Mouse (Mus musculus): ENCODE measurements around the gene Thbs3.

Gene Thbs3

DNA sequence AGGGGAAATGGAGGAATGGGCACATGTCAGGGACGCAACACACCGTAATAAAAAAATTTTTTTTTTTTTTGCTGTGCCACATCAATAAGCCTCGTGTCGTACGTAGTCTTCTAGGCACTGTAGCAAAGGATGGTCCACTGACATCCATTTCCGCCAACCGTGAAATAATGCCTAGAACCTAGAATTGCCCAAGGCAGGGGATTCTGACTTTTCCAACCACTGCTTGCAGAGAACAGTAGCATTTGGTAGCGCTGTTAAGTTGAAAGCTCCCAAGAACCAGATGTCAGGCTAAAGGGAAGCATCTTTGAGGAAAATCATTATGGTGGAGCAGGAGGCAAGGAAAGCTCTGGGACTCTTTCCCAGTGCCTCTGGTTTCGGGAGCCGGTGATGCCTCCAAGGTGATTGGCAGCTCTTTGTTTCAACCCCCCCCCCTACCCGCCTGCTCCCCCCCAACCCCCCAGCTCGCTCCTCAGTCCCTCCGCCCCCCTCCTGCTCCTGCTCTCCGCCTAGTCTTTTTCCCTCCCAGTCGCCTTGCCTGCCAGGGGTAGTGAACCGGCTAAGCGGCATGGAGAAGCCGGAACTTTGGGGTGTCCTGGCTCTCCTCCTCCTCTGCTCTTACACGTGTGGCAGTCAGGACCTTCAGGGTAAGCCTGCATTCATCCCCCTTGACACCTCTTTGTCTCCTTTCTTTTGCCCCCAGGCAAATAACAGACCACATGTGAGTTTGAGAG is at the start of gene Thbs3:
Gene Thbs3, plus strand, starts transcription at position 500 of the 731 bp plus-strand sequence.
- DNase-seq, result no peak

DNA sequence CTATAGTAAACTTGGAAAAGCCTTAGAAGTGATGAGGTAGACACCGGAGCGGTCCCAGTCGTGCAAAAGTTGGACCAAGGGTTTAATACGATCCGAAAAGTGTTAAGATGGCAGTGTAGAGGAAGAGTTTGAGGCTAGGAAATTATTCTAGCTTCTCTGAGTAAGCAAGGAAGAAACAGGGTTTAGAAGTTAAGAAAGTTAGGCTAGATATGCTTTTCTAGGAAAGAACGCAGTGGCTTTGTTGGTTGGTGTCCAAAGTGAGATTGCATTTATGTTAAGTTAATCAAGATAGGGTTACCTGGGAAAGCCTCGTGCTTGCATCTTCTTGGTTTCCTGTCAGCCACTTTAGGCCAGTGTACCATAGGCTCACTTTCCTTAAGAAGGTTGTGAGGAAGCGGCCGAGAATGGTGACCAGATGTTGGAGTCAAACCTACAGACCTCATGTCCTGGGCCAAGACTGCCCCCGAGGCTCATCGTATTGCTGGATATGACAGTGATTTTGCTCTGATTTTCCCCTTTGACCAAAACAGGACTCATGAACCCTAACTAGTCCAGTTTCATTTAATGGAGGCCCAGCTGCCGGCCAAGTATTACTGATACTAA is 49.6 kb upstream of the Thbs3 start:
- no peak for DNase-seq

DNA sequence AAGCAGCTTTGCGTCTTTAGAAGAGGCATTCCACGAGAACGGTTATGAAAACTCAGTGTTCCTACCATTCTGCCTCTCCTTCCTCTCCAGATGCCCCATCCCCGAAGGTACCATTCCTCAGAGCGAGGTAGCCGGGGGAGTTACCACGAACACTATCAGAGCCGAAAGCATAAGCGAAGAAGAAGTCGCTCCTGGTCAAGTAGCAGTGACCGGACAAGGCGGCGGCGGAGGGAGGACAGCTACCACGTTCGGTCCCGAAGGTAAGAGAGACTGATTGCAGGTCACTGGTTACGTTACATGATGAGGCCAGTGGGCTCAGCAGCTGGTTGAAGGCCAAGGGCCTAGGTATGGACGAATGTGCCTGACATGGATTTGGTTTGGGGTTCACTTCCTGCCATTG is 48.0 kb upstream of the Thbs3 start:
- DNase-seq, result no peak

DNA sequence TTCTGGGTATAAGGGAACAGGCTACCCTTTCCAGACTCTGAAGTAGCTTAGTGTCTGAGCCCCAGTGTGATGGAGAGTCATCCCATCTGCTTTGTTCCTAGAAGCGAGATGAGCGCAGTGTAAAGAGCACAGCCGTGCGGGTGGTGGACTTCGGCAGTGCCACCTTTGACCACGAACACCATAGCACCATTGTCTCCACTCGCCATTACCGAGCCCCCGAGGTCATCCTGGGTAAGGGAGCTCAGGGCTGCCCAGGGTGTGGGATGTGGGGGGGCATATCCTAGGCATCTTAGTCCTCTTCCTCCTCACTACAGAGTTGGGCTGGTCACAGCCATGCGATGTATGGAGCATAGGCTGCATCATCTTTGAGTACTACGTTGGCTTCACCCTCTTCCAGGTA is 40.1 kb upstream of the Thbs3 start:
- DNase-seq, result no peak

DNA sequence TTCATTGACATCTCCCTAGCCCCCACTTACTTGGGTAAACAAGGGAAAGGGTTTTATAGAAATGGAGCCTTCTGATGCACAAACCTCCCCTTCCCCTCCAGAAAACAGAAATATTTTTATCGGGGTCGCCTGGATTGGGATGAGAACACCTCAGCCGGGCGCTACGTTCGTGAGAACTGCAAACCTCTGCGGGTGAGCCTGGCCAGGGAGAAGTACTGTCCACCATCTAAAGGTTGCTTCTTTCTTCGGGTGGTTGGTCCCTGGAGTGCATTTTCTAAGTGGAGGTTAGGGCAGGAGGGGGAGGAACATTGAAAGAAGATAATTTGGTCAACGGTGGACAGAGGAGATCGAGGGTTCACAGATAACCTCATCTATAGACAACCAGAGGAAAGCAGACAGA is 39.4 kb upstream of the Thbs3 start:
- no peak for DNase-seq

DNA sequence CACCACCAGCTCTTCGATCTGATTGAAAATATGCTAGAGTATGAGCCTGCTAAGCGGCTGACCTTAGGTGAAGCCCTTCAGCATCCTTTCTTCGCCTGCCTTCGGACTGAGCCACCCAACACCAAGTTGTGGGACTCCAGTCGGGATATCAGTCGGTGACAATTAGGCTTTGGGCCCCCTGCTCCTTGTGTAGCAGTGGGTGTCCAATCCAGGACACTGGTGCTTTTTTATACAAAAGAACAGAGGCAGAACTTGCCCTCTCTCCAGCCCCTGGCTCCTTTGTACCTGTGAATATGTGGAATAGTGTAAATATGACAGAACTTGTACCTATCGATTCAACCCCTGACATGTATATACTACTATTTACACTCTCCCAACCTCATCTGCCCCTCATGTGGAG is 38.6 kb upstream of the Thbs3 start:
- no peak for DNase-seq

DNA sequence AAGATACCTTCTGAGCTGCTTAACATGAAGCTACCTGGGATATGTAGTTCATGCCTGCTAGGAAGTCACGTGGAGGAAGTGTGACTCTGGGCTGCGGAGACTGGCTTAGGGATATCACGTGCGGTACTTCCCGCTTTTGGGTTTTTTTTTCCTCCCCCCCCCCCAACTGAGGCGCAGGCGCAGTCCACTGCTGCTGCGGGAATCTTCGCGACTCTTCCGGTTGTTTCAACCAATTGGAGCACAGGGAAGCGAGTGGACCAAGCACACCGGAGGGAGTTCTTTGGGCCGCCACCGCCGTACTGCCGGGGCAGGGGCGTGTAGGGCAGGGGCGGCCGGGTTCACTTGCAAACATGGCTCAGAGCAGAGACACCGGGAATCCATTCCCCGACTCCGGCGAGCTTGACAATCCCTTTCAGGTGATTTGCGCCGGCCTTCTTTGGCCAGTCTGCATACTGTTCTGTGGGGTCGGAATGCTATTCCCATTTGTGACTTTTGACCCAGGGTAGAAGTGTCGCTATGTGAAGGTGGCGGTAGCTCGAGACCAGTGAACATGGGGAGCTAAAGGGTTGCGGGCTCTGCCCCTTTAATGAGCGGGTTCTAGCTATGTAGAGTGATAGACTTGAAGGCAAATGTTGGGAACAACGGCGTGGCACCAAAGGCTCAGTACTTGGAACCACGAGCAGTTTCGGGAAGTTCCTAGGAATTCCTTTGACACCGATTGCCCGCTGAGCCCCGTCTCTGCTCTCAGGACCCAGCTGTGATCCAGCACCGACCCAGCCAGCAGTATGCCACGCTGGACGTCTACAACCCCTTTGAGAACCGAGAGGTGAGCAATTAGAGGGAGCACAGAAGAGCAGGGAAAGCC is 37.5 kb upstream of the Thbs3 start, which contains the start of gene Scamp3:
Gene Scamp3, plus strand, starts transcription at position 232 of the 865 bp plus-strand sequence.
- DNase-seq, result peak; percentile 90 to 94

DNA sequence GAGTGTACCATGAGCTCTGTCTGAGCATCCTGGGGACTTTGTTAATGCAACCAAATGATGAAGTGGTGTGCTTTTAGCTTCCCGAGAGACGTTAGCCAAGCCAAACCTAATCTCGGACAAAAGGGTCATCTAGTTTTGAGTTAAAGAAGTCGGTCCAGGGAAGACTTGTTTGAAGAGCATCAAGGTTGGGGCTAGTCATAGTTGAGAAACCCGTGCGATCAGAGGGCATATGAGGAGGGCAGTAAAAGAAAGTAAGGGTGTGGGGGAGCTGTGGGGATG is 36.9 kb upstream of the Thbs3 start:
- no peak for DNase-seq

DNA sequence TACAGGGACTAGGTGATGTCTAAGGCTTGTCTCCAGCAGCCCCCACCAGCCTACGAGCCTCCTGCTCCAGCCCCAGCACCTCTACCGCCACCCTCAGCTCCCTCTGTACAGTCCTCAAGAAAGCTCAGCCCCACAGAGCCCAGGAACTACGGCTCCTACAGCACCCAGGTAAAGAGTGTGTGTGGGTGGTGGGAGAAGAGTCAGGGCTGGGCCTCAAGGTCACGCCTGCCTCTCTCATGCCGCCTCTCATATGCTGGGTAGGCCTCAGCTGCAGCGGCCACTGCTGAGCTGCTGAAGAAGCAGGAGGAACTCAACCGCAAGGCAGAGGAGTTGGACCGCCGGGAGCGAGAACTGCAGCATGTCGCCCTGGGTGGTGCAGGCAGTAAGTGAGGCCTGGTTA is 35.9 kb upstream of the Thbs3 start:
- DNase-seq, result no peak

DNA sequence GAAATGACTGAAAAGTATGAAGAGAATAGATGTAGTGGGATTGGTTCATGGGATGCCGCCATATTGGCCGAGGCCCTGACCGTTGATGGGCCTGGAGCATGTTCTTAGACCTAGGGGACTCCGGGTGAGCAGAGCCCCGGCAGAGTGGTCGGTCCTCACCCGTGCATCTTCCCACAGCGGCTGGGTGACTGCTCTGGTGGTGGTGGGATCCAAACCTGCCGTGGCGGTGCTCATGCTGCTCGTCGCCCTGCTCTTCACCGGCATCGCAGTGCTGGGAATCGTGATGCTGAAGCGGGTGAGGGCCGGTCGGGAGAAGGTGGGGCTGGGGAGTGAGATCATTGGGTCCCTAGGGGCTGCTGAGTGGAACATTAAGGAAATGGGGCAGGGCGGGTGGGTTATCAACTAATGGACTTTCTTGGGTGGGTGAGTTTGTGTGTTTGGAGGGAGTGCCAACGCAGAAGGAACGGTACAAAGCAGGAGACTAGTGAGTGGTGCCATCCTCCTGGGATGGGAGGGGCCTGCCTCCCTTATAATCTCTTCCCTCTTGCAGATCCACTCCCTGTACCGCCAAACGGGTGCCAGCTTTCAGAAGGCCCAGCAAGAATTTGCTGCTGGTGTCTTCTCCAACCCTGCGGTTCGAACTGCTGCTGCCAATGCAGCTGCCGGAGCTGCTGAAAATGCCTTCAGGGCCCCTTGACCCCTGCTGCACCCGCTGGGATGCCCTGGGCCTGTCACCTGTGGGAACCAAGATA is 33.1 kb upstream of the Thbs3 start:
- no peak for DNase-seq

DNA sequence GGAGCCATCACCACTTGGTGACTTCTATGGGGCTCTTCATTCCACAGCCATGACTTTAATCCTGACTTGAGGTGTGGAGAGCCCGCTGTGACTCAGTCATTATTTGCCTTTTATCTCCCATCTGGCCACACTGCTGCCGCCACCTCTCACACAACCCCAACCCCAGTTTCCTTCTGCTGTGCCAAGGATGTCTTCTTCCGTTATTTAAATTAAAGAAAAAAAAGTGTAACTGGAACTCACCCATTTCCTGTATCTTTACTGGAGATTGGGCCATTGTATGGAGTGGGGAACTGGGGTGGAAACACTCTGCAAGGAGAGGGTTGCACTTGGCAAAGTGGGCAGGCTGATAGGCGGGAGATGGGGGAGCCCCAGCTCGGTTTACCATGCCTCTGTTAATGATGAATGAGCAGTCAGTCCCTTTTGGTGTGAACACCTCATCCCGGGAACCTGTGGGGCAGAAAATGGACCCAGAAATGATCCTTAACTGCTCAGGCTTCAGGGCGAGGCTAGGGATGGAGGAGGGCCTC is 32.4 kb upstream of the Thbs3 start:
- no peak for DNase-seq

DNA sequence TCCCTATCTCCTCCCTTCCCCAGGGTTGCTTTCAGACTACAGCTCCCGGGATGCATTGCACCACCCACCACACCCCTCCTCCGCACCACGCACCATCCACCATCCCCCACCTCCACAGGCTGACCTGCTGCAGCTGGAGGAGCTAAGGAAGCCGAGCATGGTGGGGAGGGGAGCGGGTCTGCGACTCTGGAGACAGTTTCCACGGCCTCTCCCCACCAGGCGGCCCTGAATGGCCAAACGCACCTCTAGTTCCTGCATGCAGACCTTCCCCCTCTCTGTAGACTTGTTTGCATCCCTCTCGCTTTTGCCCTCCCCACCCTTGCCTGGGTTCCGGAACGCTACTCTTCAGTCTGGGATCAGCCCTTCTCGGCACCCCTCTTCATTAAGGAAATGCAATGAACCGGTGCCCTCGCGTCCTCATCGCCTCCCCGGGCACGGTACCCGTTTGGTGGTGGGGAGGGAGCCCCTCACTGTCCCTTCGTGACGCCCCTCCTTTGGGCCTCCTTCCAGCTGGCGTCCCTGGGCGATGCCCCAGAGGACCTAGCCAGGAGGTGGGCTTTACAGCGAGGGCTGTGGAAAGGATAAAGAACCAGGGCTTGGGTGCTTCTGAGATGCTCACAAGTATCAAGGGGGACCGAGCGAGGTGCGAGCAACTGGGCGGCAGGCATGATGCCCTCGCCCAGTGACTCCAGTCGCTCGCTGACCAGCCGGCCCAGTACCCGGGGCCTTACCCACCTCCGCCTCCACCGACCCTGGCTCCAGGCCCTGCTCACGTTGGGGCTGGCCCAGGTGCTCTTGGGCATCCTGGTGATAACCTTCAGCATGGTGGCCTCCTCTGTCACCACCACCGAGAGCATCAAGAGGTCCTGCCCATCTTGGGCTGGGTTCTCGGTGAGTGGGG is 31.7 kb upstream of the Thbs3 start, which contains the start of gene Fam189b:
Gene Fam189b, plus strand, starts transcription at position 86 of the 901 bp plus-strand sequence.
- DNase-seq, result peak; percentile 78 to 80

DNA sequence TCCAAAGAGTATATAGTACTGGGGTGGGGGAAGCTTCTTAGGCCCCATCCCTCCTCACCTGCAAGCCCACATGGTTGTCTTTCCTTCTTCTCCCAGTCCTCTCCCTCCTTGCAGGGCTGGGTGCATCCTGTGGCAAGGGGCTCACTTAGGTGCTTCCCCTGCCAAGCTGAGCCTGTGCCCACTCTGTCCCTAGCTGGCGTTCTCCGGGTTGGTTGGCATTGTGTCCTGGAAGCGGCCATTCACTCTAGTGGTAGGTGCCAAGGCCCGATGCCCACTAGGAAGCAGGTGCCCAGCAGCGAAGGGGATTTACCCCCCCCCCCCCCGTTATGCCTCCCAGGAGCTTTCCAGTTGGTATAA is 31.0 kb upstream of the Thbs3 start:
- no peak for DNase-seq

DNA sequence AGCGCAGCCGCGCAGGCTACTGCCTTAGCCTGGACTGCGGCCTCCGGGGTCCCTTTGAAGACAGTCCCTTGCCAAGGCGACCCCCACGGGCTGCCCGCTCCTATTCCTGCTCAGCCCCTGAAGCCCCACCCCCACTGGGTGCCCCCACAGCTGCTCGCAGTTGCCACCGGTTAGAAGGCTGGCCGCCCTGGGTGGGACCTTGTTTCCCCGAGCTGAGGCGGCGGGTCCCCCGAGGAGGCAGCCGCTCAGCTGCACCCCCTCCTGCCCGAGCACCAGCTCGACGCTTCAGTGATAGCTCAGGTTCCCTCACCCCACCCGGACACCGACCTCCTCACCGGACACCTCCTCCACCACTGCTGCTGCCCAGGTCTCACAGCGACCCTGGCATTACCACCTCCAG is 27.8 kb upstream of the Thbs3 start:
- DNase-seq, result no peak

DNA sequence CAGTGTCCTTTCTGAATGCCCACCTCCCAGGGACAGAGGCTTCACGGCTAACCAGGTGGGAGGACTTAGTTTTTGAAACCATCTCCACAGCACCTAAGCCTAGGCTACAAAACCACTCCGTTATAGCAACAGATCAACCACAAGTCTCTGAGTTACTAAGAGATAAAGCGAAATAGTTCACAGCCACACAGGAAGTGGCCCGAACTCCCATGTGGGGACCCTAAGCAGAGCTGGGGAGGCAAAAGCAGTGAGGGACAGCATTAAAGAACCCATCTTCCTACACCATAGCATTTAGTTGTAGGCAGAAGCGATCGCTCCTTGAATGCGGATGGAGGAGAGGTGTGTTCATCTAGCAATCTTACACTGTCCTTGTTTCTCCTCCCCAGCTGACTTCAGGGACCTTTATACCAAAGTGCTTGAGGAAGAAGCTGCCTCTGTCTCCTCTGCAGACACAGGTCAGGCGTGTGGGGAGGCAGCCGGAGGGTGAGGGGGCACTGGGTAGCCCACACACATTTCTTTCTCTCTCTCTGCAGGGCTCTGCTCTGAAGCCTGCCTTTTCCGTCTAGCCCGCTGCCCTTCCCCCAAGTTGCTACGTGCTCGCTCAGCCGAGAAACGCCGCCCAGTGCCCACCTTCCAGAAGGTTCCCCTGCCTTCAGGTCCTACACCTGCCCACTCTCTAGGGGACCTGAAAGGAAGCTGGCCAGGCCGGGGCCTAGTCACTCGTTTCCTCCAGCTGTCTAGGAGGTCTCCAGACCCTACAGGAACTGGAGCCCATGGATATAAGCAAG is 27.1 kb upstream of the Thbs3 start:
- no peak for DNase-seq

DNA sequence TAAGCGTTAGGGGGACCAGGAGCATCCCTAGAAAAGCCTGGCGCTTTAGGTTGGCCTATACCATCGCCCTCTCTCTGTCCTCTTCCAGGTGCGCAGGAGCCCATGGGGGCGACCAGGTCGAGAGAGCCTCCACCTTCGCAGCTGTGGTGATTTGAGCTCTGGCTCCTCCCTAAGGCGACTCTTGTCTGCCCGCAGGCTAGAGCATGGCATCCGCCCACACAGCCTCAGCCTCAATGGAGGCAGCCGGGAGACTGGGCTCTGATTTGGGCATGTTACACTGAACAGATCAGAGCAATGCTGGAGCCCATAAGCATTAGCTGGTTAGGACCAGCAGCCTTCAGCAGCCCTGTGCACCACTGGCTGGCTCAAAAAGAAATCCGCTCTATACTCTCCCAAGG is 26.5 kb upstream of the Thbs3 start:
- DNase-seq, result no peak

DNA sequence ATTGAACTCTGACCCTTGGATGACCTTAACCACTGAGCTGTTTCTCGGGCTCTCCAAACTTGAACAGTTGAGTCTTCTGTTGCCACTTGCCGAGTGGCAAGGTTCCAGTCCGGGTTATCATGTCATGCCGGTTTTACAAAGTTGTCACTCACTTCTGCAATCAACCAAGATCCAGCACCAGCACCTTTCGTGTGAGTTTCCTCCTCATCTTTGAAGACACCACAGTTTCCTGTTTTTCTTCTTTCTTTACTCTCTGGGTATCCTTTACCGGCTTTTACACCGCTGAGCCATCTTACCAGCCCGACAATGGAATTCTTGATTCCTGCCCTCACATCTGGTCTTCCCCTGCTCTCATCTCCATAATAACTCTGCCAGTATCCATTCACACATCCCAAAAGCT is 24.5 kb upstream of the Thbs3 start:
- no peak for DNase-seq

DNA sequence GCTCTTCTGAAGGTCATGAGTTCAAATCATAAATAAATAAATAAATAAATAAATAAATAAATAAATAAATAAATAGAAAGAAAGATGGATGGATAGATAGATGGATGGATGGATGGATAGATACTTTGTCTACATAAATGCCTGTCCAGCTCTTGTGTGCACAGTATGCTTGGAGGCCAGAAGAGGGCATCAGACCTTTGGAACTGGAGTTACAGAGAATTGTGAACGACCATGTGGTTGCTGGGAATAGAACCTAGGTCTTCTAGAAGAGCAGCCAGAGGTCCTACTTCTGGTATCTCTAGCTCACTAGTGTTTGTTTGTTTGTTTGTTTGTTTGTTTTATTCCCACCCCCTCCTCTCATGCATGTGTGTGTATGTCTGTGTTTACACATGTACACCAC is 21.6 kb upstream of the Thbs3 start:
- DNase-seq, result no peak

DNA sequence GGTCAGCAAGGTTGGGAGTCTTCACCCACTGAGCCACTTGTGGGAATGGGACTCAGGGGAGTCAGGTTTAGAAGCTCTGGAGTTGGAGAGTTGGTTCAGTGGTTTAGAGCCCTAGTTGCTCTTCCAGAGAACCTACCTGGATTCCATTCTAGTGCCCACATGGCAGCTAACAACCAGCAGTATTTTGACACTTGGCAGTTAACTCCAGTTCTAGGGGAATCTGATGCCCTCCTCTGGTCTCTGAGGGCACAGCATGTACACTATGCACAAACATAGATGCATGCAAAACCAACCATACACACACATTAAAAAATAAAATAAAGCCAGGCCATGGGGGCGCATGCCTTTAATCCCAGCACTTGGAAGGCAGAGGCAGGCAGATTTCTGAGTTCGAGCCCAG is 21.1 kb upstream of the Thbs3 start:
- peak in 1 of 2 experiments; percentile 45 for DNase-seq

DNA sequence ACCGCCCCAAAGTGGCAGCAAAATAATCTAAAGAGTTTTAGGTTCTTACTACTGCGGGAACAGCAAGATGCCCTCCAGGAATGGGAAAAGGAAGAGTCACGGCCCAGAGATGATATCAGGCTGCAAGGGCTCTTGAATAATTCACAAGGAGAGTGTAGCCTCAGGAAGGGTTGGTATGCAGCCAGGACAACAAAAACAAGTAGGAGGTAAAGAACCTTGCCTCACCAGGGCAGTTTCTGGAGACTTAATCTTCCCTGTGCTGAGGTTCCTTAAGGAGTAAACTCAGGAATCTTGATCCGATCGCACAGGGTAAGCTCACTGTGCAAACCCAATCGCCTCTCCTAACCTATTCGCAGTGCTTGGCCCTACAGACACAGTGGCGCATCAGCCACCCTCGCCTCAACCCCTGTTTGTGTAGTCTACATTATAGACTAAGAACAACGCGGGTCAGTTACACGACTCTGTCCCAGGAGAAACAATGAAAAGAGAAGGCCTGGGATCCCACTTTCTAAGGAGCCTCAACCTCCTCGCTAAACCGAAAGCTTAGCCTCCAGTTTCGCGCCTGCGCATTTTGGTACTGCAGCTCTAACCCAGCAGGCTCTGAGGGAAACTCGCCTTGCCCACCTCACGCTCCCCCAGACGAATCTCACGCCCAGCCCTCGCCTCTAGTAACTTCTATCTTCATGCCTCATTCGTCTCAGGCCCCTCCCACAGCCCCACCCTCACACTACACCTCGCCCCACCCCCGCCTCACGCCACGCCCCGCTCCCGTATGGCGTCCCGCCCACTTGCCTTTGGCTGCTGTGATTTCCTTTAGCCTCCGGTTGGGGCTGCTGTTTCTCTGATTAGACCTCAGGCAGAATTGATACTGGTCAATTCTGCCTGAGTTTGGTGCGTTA is 18.8 kb upstream of the Thbs3 start:
- DNase-seq, result peak; percentile 84 to 91
